Mouse (Mus musculus): ENCODE data around the gene Aff1.

The Aff1 gene

DNA sequence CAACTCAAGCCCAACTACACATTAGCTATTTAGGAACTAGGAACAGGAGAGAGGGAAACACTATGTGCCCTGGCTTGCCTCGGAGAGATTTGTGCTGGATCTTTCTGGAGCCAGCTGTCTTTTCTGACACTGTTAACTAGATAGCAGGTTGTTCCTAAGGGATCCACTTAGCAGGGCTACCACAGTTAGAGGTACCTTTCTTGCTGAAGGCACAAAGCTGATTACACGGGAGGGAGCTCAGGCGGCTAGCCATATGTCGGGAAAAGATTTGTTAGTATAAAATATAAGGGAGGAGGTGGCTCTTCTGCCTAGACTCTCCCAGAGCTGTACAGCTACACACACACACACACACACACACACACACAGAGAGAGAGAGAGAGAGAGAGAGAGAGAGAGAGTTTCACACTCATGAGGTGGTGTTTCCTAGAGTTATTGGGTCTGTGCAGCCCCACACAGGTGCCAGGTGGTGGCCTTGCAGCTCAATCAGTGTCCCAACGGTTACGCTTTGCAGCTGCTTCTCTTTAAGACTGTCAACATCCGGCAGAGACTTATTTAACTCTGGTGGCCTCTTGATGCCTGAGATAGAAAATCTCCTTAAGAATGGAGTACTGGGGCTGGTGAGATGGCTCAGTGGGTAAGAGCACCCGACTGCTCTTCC, 34.2 kb downstream of the Aff1 start:
- DNase-seq (ENCODE audit: low spot score), result no peak

DNA sequence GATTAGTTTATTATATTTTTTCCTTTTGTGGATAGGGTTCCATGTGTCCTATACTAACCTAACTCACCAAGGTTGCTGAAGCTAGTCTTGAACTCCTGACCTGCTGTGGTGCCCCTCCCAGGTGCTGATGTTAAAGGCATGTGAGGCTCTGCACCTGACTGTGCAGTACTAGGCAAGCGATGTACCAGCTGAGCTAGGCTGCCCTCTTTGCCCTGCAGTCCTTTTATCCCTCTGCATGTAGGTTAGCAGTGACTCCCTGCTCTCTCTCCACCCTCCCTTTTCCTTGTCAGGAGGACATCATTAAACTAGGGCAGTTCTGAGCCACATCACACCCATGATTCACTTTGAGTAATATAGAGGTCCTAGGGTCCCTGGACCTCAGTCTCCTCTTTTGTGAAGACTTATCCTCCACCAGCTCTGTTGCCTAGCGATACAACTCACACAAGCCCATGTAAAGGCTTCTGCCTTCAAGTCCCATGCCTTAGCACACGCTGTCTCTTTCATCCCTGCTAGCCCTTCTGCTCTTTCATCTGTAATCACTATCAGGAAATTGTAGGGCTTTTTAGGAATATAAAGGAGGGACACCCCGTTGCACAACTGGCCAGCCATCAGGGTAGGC, 35.7 kb downstream of the Aff1 start:
- no peak for DNase-seq (ENCODE audit: low spot score)

- DNase-seq (ENCODE audit: low spot score), result no peak
Measured at GRCm38 (mm10) chr5:103729225-103729624, 37.1 kb downstream of the Aff1 start.

- no peak for DNase-seq (ENCODE audit: low spot score)
Measured at GRCm38 (mm10) chr5:103730142-103730541, 38.0 kb downstream of the Aff1 start.

DNA sequence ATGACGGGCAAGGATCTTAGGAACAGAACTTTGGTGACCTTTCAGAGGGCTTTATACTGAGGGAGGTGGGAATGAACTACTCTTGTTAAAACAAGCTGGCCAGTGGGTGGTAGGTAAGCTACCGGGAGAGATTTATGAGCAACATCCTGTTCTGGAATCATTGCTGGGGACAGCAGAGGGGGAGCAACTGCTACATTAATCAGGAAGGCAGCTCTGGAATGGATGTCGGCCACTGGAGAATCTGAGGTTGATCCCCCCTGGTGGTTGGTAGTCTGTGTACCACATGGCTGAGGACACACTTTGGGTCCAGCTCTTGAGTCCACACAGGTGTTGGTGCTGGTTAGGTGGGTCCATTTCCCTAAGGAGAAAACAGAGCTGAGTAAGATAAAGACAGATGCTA, 38.6 kb downstream of the Aff1 start:
- DNase-seq (ENCODE audit: low spot score), result no peak

- DNase-seq (ENCODE audit: low spot score), result no peak
Measured at GRCm38 (mm10) chr5:103732581-103732980, 40.4 kb downstream of the Aff1 start.

DNA sequence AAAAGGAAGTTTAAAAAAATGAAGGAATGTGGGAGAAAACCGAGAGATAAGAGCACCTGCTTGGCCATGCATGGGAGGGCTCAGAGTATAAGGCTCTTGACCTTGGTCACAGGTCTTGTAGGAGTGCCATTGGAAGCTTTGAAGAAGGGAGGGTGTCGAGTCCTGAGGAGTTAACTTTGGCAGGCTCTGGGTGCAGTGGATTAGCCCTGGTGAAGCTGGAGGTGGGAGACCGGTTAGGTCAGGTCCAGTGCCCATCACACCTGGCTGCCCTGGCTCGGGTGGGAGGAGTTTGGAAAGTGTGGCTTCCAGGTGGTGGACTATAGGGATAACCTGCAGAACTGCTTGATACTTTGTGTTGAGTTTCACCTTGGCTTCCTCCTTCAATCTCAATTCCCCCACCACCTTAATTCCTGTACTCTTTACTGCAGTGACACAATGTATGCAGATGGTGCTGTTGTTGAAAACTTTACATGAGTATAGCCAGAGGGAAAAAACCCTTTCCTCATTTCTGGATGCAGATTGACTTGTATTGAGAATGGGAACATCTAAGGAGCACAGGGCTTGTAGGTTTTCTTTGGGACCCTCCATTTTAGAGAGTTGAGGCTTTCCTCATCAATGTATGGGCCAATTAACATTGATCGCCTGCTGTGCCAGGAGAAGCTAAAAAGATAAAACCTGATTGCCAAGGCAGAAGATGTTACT, 43.4 kb downstream of the Aff1 start:
- no peak for DNase-seq (ENCODE audit: low spot score)

DNA sequence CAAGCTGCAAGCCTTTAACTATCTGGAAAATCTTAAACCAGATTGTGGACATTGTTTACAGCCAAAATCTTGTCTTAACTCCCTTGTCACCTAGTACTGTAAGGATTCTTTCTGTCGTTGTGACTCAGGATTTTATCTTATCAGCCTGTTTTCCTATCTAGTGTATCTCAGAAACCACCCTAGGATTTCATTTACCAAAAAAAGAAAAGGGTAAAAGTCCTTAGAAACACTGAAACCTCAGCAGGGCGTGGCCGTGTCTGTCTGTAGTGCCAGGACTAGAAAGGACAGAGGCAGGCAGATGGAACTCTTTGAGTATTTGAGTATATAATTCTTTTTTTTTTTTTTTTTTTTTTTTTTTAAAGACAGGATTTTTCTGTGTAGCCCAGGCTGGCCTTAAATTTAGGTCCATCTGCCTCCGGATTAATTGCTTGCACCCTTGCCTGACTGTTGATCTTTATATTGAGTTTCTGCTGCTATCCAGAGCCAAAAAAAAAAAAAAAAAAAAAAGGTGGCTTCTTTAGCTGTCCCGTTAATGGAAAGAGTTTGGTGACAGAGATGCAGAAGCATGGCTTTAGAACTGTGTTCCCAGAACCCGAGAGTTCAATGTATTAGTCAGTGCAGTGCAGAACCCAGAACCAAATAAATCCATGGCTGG, 44.5 kb downstream of the Aff1 start:
- no peak for DNase-seq (ENCODE audit: low spot score)

DNA sequence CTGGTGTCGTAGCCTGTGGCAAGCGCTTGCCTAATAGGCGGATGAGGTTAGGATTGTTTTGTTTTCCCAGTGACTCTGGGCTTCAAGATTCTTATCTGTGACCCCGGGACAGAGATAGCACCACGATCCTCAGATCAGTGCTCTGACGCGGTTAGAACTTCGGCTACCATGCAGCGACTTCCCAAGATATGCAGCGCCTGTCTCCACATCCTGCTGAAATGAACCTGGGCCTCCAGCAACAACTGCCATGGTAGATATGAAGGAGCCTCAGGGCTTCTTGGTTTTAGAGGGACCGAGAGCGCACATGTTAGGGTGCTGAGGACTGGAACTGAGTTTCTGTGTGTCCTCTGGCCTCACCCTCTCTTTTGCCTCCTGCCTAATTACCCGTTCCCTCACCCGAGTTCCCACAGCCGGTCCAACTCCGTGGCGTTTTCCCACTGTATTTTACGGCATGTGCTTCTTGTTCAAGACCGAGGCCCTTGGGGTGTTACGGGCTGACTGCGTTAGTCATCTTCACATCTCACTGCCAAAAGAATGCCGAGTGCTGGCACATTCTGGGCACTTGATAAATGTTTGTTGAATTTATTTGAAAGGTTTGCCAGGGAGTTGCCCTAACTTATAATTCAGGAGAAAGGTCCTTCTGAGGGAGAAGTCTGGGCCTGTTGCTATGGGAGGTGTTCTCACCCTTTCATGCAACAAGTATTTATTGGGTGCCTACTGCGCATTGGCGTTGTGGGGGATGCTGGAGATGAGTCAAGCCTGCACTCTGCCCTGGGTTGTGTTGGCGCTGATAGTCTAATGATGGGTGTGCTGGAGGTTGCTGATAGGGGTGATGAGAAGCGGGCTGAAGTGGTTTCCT, 45.3 kb downstream of the Aff1 start:
- no peak for DNase-seq (ENCODE audit: low spot score)

DNA sequence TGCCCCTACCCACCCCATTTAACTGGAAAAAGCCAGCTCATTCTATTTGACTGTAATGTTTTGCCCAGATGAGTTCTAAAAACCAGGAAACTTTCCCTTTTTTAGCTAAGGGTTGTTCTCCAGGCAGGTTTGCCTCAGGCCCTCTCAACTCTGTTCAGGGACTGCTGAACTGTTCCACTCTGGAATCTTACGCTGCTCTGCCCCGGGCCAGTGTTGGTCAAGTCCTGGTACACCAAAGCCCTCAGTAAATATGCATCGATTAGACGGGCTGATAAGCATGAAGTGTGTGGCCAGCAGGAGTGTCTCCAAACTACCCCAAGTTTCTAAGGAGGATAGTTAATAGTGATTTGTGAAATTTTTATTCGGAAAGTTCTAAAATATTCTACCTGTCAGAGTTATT, 46.3 kb downstream of the Aff1 start:
- no peak for DNase-seq (ENCODE audit: low spot score)

GRCm38 (mm10) chr5:103739163-103739562, 47.0 kb downstream of the Aff1 start:
- DNase-seq (ENCODE audit: low spot score), result no peak

DNA sequence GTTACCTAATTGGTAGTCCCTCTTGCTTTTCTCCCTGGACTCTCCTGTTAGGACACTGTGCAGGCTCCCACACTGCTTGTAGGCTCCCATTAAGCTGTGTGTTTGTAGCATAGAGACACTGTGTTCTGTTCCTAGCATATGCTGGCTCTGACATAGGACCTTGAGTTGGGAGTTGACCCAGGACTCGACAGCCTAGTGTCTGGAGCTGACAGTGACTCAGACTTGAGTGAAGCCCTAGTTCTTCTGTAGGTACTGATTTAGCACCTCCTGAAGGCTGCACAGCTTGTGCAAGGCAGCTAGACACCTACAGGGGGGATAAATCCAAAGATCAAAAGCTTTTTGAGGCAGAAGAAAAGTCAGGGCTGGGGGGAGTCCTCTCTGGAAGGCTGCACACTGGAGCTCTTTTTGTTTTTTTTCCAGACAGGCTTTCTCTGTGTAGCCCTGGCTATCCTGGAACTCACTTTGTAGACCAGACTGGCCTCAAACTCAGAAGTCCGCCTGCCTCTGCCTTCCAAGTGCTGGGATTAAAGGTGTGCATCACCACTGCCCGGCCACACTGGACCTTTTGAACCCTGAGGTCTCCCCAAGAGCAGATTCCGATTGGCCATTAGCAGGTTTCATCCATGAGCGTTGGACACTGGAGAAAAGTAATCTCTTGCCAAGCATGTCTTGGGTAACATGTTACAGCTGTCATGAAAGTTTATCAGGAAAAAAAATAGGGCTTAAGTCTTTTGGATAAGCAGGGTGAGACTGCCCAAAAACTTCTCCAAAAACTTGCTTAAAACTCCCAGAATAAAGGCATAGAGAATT, 48.1 kb downstream of the Aff1 start:
- no peak for DNase-seq (ENCODE audit: low spot score)

DNA sequence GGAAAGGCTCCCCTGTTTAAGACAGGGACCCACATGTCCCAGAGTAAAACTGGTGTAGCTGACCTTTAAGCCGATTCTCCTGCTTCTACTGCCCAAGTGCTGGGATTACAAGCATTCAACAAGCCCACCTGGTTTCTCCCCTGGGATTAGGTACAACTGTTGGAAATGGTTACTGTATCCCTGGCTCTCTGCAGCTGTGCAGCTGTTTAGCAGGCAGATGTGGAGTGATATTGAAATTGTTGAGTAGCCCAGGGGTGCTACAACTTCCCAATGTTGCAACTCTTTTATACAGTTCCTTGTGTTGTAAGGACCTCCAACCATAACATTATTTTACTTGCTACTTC, 48.7 kb downstream of the Aff1 start:
- no peak for DNase-seq (ENCODE audit: low spot score)

- DNase-seq (ENCODE audit: low spot score), result no peak
Measured at GRCm38 (mm10) chr5:103741443-103741842, 49.3 kb downstream of the Aff1 start.

GRCm38 (mm10) chr5:103741992-103742391, 49.8 kb downstream of the Aff1 start:
- DNase-seq (ENCODE audit: low spot score), result no peak

DNA sequence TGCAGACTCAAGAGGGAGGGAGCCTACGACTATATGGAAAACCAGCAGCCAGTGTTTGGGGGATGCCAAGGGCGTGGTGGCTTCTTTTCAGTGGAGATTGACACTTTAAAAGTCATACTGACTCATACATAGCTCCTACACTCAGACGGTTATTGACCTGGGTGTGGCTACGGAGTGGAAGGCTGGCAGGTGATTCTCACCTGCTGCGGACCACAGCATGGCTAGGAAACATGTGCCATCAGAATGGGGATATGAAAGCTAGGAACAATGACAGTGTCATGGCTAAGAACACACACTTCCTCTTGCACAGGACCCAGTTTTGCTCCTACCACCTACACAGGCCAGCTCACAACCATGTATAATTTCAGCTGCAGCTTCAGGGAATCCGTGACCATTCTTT, 52.4 kb downstream of the Aff1 start:
- no peak for DNase-seq (ENCODE audit: low spot score)

DNA sequence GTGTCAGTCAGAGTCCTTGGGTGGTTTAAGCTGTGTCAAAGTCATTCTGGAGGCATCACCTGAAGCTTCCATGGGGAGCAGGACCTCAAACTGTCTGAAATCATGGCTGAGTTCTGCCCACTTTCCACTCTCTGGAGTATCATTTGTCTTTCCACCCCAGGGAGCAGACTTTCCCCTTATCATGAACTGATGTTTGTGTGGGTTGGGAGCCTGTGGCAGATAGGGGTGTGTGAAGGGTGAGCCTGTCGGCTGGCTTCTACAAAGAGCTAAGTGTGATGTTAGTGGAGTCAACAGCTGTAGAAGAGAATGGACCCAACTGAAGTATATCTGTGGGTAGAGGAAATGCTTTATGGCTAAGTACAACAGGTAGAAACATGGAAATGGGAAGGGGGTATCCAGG, 53.5 kb downstream of the Aff1 start:
- DNase-seq (ENCODE audit: low spot score), result no peak

DNA sequence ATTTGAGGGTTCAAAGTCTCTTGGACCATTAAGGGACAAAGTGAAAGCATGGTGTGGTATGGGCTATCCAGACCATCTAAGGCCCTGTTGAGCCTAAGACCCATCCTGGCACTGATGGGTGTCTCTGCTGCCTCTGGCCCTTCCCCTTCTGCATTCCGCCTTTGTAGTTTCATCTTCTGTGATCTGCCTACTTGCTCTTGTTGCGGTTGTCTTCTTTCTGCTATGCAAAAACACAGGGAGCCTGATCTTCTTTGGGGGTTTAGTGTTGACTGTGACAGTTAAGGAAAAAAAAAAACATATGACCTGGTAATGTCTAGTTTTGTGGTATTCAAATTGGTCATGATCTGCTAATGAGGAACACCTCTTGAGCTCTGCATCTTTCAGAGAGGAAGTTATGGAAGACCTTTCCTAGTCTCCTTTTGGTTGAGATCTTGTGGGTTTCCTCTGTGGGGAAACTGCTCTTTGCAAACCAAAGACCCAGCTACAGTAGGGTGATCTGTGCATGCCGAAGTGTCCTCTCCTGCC, 54.4 kb downstream of the Aff1 start:
- DNase-seq (ENCODE audit: low spot score), result no peak

DNA sequence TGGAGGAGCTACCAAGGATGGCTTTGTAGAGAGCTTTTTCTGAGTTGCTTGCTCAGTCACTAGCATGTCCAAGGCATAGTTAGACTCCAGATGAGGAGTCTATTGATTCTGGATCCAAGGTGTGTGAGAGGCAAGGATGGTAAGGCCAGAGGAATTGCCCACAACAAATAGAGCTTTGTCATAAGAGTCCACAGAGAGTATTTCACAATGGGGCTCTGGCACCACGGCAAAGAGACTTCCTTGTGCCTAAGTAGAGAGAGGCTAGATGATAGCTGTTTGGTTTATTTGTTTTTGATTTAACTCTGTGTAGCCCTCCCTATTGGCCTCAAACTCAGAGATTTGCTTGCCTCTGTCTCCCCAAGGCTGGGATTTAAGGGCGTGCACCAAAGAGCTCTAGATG, 54.9 kb downstream of the Aff1 start:
- DNase-seq (ENCODE audit: low spot score), result no peak

DNA sequence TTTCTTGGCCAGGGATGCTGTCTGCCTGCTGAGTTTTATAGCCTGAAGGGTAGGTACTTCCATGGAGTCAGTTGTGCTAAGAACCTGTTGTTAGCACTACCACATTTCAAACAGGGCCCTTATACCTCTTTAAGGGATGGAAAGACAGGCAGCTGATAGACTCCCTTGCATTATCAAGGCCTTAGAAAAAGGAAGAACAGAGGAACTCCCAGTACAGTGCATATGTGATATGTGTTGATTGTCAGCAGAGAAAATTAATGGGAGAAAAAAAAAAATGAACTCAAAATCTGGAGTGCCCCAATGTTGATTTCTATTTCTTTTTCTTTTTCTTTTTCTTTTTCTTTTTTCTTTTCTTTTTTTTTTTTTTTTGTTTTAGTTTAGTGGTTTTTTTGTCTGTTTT, 56.2 kb downstream of the Aff1 start:
- no peak for DNase-seq (ENCODE audit: low spot score)
